Comparison of ENCODE assay signal across 11 mouse cellular contexts in genomic region chr12:56851464-56851863, GRCm38 (mm10).
"Had no signal": no experiment of that assay in that cellular context is flagged by ENCODE, and none has a peak within 500 bp of the region (broad histone marks: within the 10 kb centered on the region; RNA-seq: fewer than 3 reads in every experiment).

No protein-coding gene starts in this region.

- H3K9ac ChIP-seq: limb, embryonic 12.5 days; liver, embryonic 14.5 days; midbrain, embryonic 12.5 days had no signal

- H3K9me3 ChIP-seq: limb, embryonic 12.5 days; midbrain, embryonic 12.5 days had no signal

- DNase-seq: kidney, postnatal 25 days; lung, adult 18-20 months; retina, postnatal 1 day; right cerebral cortex, postnatal 4 days; spleen, adult 18-20 months; thymus, adult 18-20 months; thymus, postnatal 14 days had no signal

- H3K4me1 ChIP-seq: midbrain, embryonic 12.5 days had no signal

- H3K4me3 ChIP-seq: limb, embryonic 12.5 days; midbrain, embryonic 12.5 days had no signal

- H3K27ac ChIP-seq: limb, embryonic 12.5 days; liver, embryonic 14.5 days; midbrain, embryonic 12.5 days had no signal

- H3K4me2 ChIP-seq: limb, embryonic 12.5 days; midbrain, embryonic 12.5 days had no signal

- ATAC-seq: midbrain, embryonic 16.5 days had no signal

- H3K36me3 ChIP-seq: limb, embryonic 12.5 days; midbrain, embryonic 12.5 days had no signal
